Mouse (Mus musculus) C2C12 (cell line): ENCODE data around the gene Atp13a1. TPM values are rescaled to one million over a fixed set of nuclear protein-coding genes. Genes with fewer than 3 reads are reported as not detected.
A peak's percentile ranks its signal among the peaks of the same experiment; 100 is the strongest.

ENCODE experiments used
- H3K27me3 ChIP-seq: one replicate; pipeline ENCODE4 v1.6.1; 2011; ENCODE audit not compliant: control insufficient read depth, insufficient read depth, insufficient read length
- H3K36me3 ChIP-seq: one replicate; pipeline ENCODE4 v1.6.1; 2011; ENCODE audit not compliant: control insufficient read depth, insufficient read depth
- H3K4me3 ChIP-seq: one replicate; pipeline ENCODE4 v1.5.1; 2011; ENCODE audit warnings: mild to moderate bottlenecking, control low read depth; ENCODE audit not compliant: poor library complexity, insufficient read depth, severe bottlenecking
- H3K79me2 ChIP-seq: one replicate; pipeline ENCODE4 v1.6.1; 2011; ENCODE audit not compliant: control insufficient read depth, insufficient read depth
- H3K79me3 ChIP-seq: one replicate; pipeline ENCODE4 v1.6.1; 2011; ENCODE audit warnings: low read depth, control low read depth
- H3ac ChIP-seq: one replicate; pipeline ENCODE3; 2011; ENCODE audit warnings: low read depth; ENCODE audit not compliant: control insufficient read depth, insufficient read length
- CEBPB ChIP-seq: IDR thresholded peaks from one replicate; pipeline ENCODE4 v1.6.1; 2011; ENCODE audit warnings: low read depth, mild to moderate bottlenecking, control low read depth, moderate library complexity
- CTCF ChIP-seq: IDR thresholded peaks from one replicate; pipeline ENCODE4 v1.5.1; 2011; ENCODE audit not compliant: control insufficient read depth, insufficient read depth, insufficient read length
- FOSL1 ChIP-seq: IDR thresholded peaks from one replicate; pipeline ENCODE4 v1.8.0; 2011; ENCODE audit warnings: mild to moderate bottlenecking, low read length; ENCODE audit not compliant: poor library complexity, insufficient read depth, severe bottlenecking
- MAX ChIP-seq: IDR thresholded peaks from one replicate; pipeline ENCODE4 v1.6.1; 2011; ENCODE audit warnings: mild to moderate bottlenecking, control low read depth
- MYOD1 ChIP-seq: IDR thresholded peaks from one replicate; pipeline ENCODE4 v1.6.1; 2011; ENCODE audit warnings: low read depth; ENCODE audit not compliant: control insufficient read depth, insufficient read length
- MYOG ChIP-seq: IDR thresholded peaks from one replicate; pipeline ENCODE4 v1.6.1; 2011; ENCODE audit not compliant: control insufficient read depth, insufficient read length; ENCODE audit errors: extremely low read depth
- USF1 ChIP-seq: IDR thresholded peaks from one replicate; pipeline ENCODE4 v1.6.1; 2011; ENCODE audit warnings: low read depth, mild to moderate bottlenecking, control low read depth, moderate library complexity
- polyA plus RNA-seq: library from polyadenylated mRNA; unstranded; fragments of >200 nt; fragmentation: generic; extraction: Trizol; gene quantifications from one replicate; pipeline ENCODE4 v1.2.1, GENCODE M21; 2012; ENCODE audit warnings: missing spikeins

The Atp13a1 gene
- polyA plus RNA-seq, 1 experiment: 36.2 TPM

GRCm38 (mm10) chr8:69777111-69777510 lies 13.9 kb upstream of the Atp13a1 start:
- no peak overlapping the region for H3K4me3 ChIP-seq
- H3K27me3 ChIP-seq: no peaks in the 10 kb centered on the region
- no peak overlapping the region for H3ac ChIP-seq
- H3K79me2 ChIP-seq: peaks cover 23% of the 10 kb centered on the region
- H3K36me3 ChIP-seq: peaks cover 11% of the 10 kb centered on the region
- H3K79me3 ChIP-seq: peaks cover 21% of the 10 kb centered on the region
- TF ChIP-seq FOSL1 (no peak), CTCF (no peak), USF1 (no peak), MYOG (no peak), MYOD1 (no peak), MAX (no peak), CEBPB (no peak)

- peaks cover 29% of the 10 kb centered on the region for H3K79me3 ChIP-seq
- H3K27me3 ChIP-seq: no peaks in the 10 kb centered on the region
- peaks cover 33% of the 10 kb centered on the region for H3K79me2 ChIP-seq
- no peak overlapping the region for H3K4me3 ChIP-seq
- H3ac ChIP-seq: no peak overlapping the region
- TF ChIP-seq CEBPB (no peak), CTCF (no peak)
- H3K36me3 ChIP-seq: peaks cover 16% of the 10 kb centered on the region
These were observed 1.9 kb upstream of the Atp13a1 start for GRCm38 (mm10) chr8:69789105-69789504.

GRCm38 (mm10) chr8:69789731-69790130 lies 1.2 kb upstream of the Atp13a1 start:
- TF ChIP-seq CTCF (no peak), MYOG (no peak), CEBPB (no peak), FOSL1 (no peak), MAX (no peak), MYOD1 (no peak), USF1 (no peak)
- no peak overlapping the region for H3ac ChIP-seq
- H3K79me2 ChIP-seq: peaks cover 39% of the 10 kb centered on the region
- H3K27me3 ChIP-seq: no peaks in the 10 kb centered on the region
- H3K79me3 ChIP-seq: peaks cover 29% of the 10 kb centered on the region
- H3K36me3 ChIP-seq: peaks cover 22% of the 10 kb centered on the region
- no peak overlapping the region for H3K4me3 ChIP-seq

GRCm38 (mm10) chr8:69790364-69790763 lies 599 bp upstream of the Atp13a1 start:
- peaks cover 29% of the 10 kb centered on the region for H3K79me3 ChIP-seq
- no peaks in the 10 kb centered on the region for H3K27me3 ChIP-seq
- peak overlapping the region; percentile 96 for H3ac ChIP-seq
- H3K79me2 ChIP-seq: peaks cover 45% of the 10 kb centered on the region
- H3K36me3 ChIP-seq: peaks cover 29% of the 10 kb centered on the region
- H3K4me3 ChIP-seq: peak overlapping the region; percentile 89
- TF ChIP-seq CEBPB: no peak
- TF ChIP-seq USF1: no peak
- TF ChIP-seq FOSL1: no peak
- TF ChIP-seq MYOD1: no peak
- no peak for TF ChIP-seq MYOG
- no peak for TF ChIP-seq CTCF
- TF ChIP-seq MAX: no peak

GRCm38 (mm10) chr8:69791415-69792068 lies 579 bp downstream of the Atp13a1 start:
- H3K27me3 ChIP-seq: no peaks in the 10 kb centered on the region
- H3ac ChIP-seq: peak overlapping the region; percentile 96
- H3K36me3 ChIP-seq: peaks cover 37% of the 10 kb centered on the region
- H3K79me2 ChIP-seq: peaks cover 47% of the 10 kb centered on the region
- H3K4me3 ChIP-seq: peak overlapping the region; percentile 89
- TF ChIP-seq USF1 (no peak), MYOD1 (no peak), MYOG (no peak), CTCF (no peak), MAX (no peak), FOSL1 (no peak), CEBPB (no peak)
- H3K79me3 ChIP-seq: peaks cover 29% of the 10 kb centered on the region

GRCm38 (mm10) chr8:69793666-69794065 lies 2.7 kb downstream of the Atp13a1 start:
- Histone ChIP-seq H3K79me3 (peaks cover 29% of the 10 kb centered on the region), H3K36me3 (peaks cover 56% of the 10 kb centered on the region)

More at GRCm38 (mm10) chr8:69793666-69794065, 2.7 kb downstream of the Atp13a1 start:
- Histone ChIP-seq H3ac (no peak overlapping the region), H3K4me3 (no peak overlapping the region), H3K79me2 (peaks cover 47% of the 10 kb centered on the region), H3K27me3 (no peaks in the 10 kb centered on the region)
- no peak for TF ChIP-seq USF1
- no peak for TF ChIP-seq MAX
- no peak for TF ChIP-seq MYOG
- no peak for TF ChIP-seq CEBPB
- TF ChIP-seq FOSL1: no peak
- TF ChIP-seq CTCF: no peak
- no peak for TF ChIP-seq MYOD1
